Mouse (Mus musculus) ZHBTc4 (cell line): ENCODE data around the gene Pklr.
"Not testable (repeated sequence)": the region's sequence is repeated elsewhere in the genome, so short reads cannot be mapped to it uniquely, and the experiment has no call there.

Source experiments
- DNase-seq: peaks from one replicate; pipeline ENCODE4 v3.0.0-alpha.2; 2011; ENCODE audit warnings: low read depth, low spot score

Pklr gene

DNA sequence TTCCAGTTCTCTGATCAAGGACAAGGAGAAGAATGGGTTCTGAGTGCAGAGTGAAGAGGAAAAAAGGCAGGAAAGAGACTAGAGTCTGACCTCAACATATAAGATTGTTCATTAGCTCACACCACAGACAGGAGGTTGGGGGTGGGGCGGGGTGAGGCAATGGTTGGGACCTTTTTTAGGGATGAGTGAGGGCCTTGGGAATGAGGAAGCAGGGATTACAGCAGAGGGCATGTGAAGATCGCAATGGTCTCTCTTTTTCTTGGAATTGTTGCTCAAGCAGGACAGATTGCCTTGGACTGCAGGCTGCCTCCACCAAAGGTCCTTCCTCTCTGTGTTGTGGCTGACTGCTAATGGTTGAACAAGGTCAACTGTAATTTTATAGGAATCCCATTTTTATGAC is 12.6 kb upstream of the Pklr start:
- no peak for DNase-seq

DNA sequence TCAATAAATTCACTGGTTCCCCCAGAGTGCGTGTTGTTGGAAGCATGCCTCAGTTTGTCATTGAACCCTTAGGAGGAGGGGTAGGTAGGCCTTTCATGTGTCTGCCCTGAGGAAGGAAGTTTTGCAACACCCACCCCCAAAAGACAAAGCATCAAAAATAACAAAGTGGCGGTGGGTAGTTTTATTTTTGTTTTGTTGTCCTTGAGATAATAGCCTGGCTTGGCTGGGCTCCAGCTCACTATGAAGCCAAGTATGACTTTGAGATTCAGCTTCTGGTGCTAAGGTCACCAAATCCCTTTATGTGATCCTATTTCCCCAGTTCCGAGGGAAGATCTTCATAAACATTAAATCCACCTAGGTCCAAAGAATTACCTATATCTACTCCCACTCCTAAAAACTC is 11.7 kb upstream of the Pklr start:
- no peak for DNase-seq

DNA sequence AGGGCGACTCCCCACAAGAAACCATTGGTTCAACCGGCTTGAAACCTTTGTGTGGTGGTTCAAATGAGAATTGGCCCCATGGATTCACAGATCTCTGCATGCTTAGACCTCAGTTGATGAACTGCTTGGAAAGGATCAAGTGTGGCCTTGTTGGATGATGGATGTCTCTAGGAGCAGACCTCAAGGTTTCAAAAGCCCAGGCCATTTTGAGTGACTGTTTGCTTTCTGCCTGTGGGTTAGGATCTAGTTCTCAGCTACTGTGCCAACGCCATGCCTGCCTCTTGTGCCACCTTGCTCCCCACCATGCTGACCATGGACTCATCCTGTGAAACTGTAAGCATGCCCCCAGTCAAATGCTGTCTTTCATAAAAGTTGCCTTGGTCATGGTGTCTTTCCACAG is 10.0 kb upstream of the Pklr start:
- no peak for DNase-seq

DNA sequence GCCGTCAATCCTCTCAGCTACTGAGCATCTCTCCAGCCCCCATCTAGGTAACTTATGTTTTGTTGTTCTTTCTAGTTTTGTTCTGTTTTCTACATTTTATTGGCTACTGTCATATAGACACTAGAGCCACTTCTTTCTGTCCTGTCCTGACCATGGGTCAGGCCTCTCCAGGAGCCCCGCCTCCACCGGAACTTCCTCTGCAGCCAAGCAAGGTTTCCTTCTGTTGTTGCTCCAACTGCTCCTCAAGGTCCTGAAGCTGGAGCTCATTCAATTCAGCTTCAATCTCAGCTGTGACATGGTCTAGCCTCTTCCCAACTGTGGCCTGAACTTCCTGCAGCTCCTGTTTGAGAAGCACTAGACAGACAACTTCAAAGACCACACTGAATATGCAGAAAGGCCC is 6.0 kb upstream of the Pklr start:
- no peak for DNase-seq

DNA sequence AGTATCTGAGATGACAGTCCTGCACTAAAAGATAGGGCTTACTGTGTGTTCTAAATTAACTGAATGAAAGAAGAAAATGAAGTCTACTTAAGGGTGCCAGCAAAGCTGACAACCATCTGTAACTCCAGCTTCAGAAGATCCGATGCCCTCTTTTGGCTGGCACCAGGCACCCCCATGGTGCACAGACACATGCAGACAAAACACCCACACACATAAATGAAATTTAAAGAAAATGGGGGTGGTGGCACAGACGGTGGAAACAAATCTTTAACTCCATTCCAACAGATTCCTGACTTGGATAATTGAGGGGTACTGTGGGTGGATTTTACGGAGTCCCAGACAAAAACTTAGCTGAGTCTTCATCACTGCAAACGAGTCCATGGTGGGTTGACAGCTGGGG is 4.1 kb upstream of the Pklr start:
- DNase-seq = no peak

DNA sequence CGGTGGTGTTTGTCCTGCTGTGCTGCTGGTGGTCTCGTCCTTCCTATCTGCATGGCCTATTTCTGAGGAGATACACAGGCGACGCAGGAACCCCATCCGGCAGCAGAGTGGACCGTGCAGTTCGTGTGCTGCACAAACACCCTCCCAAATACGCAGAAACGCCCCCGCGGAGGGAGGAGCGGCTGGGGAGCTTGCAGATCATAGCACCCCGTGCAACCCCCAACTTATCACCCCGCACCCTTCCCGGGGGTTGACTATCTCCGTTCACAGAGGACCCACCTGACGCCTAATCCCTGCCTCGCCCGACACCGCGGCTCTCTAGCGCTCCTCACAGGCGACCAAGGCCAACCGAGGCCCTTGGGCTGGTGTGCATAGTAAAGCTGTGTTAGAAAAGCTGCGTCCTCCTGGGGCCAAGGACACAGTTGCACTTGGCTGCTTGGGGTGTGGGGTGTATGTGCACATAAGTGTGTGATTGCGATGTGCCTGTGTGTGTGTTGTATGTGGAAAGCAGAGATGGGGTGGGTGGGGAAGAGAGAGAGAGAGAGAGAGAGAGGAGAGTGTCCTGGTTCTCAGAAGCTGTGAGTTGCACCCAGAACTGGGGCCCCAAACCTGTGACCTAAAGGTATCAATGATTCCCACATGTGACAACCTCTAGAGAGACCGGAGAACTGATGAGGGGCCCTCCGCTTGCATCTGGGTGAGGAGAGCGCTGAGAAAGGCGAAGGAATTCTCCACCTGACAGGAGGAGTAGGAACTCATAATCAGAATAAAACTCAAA is 3.5 kb upstream of the Pklr start:
- DNase-seq = no peak

DNA sequence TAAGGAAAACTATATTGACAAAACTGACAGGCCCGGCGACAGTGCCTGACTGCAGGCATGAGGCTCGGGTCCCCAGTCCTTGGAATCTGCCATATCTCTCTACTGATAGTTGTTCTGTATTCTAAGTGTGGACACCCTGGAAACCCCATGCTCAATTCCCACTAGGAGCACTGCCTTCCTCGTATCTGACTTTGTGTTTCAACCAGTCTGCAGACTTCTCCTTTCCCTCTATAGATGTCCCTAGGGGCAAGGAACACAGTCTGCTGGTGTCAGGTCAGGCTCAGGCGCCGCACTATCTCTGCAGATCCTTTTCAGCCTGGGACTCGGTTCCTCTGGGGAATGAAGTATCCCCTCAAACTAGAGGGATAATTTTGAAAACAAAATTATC is 2.9 kb upstream of the Pklr start:
- DNase-seq = no peak

DNA sequence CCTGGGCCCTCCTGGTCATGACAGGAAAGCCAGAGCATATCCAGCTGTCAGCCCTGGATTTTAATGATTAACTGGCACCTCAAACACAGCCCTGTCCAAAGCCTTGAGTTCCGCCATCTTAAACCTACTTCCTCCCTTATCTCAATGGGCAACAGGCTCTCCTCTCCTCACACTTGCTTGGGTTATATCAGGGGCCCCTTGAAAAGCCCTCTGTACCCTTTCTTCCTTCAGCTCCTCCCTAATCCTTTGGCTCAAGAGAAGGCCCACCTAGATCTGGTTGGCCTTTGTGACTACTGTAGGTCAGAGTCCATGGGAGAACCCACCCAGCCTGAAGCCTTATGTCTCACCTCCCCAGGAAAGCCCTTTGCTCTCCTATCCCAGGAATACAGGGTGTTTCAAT is 2.2 kb upstream of the Pklr start:
- no peak for DNase-seq

DNA sequence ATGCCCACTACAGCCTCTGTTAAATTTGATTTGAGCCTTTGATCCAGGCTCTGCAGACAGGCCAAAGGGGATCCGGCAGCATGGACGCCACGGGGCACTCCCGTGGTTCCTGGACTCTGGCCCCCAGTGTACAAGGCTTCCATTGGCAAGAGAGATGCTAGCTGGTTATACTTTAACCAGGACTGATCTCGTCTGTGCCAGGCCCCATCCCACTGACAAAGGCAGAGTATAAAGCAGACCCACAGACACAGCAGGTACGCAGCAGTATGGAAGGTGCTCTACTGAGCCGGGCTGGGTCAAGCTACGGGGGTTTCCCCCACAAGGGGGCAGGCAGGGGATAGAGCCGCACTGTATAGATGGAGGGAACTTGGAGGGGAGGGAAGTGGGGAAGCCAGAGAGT is 423 bp downstream of the Pklr start:
- peak; percentile 80 for DNase-seq

DNA sequence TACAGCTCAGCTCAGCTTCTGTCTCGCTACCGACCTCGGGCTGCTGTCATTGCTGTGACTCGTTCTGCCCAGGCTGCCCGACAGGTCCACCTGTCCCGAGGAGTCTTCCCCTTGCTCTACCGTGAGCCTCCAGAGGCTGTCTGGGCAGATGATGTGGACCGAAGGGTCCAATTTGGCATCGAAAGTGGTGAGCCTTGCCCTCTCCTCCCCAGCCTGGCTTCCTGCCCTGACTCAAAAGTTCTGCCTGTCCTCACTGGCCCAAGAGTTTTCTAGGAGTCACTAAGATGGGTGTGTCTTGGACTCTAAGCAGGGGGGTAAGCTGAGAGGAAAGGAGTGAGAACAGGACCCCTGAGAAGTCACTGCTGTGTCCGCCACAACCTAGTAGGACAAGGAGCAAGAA is 8.9 kb downstream of the Pklr start:
- no peak for DNase-seq

DNA sequence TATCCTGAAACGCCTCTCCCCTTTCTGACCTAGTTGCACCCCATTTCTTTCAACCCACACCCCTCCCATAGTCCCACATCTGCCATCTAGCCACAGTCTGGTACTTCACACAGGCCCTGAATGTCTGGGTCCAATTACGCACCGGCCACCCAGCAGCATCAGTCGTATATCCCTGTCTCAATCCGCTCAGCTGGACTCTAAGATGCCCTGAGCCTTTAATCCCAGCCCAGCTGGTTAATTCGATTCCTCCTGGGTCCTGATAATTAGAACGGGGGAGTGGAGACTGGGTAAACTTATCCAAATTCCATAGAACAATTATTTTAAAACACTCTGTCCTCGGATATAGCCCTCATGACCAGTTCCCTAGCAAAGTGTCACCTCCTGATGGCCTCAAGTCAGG is 9.6 kb downstream of the Pklr start:
- no peak for DNase-seq

DNA sequence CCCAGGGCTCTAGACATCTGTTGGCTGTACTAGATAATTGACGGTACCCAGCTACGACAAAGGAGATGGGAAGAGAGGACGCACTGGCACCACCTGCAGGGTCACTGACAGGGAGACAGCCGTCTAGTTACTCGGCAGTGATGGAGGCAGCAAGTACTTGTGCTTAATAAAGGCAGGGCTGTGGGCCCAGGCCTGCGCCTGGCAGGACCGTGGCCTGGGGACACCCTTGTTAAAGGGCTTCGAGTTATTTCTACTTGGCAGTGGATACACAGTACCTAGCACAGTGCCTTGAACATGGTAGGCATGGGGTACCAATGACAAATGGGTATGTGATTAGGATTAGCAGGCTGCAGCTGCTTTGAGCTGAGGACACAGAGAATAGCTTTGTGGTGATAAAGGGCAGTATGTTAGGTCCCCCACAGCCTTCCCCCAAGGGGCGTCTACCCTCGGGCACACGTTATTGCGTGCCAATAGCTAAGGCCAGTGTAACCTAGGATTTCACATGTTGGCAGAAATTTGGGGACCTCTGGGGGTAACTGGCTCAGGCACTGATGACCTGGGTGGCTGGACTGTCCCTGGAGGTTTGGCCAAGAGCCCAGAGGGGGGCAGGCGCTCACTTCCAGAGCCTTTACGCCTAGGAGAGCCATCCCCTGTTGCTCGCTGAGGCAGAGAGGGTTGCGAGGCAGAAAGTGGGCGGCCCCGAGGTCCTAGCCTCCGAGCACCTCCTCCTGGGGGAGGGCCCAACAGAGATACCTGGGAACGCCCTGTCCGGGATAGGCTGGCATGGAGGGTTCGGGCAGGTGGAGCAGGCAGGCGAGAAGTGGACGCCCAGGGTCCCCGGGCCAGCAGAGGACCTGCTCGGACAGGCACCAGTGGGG is 11.4 kb downstream of the Pklr start:
- DNase-seq = peak; percentile 55

DNA sequence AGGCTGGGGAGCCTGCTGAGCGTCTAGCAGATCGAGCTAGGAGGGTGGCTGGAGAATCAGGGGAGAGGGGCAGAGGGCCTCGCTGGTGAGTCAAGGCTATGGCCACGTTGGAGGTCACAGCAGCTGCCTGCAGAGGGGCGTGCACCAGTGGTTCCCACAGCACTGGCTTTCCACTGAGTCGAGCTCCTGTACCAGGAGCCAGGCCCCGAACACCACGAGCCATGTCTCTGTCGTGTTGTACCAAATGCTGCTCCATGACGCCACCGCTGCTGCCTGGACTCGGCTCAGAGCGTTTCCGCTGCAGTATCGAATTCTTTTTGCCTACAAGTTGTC is 12.0 kb downstream of the Pklr start:
- DNase-seq = no peak

DNA sequence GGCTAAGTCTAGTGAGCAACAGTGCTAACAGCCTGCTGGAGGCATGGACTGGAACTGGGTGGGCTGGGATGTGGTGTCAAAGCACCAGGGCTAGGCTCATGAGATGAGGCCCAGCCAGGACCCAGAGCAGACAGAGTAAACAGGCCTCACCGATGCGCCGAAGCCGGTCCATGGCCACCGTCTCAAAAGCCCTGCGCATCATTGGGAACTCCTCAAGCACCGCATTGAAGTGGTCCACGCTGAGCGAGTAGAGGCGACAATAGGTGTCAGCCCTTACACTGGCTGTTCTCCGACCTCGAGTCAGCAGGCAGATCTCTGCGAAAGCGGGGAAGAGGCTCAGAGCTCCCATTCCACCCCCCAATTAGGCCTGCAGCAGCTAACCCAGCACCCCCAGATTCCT is 12.6 kb downstream of the Pklr start:
- DNase-seq = no peak

DNA sequence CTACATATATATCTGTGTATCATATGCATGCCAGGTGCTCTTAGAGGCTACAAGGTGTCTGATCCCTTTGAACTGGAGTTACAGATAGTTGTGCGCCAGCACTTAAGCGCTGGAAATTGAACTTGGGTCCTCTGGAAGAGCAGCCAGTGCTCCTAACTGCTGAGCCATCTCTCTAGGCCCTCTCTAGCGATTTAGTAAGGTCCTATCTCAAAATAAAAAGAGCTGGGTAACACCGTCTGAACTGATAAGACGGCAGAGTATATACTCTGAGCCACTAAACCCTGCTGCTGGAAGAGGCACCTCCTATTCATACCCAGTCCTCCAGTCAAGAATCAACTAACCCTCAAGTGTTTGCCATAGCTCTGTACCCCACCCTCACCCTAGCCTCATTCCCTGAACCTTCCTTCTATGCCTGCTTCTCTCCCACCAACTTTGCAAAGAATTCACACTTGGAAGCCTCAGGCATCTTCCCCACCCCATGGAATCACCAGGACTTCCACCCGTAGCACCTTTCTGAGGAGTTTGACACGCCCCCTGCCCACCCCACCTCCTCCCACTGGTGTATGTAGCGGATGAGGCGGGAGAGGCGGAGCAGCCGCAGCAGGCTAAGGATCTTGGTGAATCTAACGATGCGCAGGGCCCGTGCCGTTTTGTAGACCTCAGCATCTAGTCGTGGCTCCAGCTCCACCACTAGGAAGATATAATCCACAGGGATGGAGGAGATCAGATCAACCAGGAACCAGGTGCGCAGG is 16.3 kb downstream of the Pklr start:
- peak; percentile 79 for DNase-seq

DNA sequence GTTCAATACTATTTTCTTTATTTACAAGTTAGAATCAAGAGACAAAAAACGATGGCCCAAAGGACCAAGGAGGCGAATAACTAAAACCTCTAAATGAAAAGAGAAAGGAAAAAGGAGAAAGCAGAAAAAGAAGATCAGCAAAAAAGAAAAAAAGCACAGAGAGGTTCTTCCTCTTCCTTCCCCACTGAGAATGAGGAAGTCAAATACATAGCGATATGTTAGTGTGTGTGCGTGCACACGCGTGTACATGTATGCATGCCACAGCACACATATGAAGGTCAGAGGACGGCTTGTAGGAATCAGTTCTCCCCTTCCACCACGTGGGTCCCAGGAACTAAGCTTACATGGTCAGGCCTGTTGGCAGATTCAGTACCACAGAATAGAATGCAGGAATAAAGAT is 21.0 kb downstream of the Pklr start:
- DNase-seq = no peak

DNA sequence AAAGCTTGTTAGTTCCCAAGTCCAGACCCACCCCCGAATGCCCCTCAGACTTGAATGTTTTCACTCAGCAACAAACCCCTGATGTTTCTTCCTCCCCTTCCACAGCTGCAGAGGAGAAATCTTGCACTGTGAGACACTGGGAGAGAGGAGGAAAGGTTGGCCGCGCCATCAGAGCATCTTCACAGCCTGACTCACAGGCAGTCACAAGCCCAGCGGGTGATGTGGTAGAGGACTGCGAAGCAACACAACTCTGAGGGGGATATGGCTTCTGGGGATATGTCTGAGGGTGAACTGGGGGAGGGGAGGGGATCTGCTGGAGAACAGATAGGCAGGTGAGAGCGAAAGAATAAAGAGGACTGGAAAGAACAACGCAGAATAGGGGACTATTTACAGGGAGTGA is 22.7 kb downstream of the Pklr start:
- DNase-seq = no peak

DNA sequence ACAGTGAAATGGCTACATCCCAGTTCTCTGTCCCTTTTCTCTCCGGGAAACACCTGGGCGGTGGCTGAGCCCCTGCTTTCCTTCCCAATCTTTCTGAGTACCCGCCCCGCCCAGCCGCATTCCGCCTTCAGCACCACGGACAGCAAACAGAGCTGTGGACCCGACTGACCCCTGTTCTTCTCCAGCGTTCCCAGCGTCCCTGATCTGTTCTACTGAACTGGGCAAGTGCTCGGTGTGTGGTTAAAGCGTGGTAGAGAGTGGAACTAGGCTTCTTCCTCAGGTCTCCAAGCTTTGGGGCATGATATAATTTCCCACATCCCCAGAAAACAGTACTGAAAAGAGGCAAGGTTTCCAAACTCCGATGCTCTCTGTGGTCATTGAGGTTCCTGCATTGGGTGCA is 23.3 kb downstream of the Pklr start:
- peak; percentile 84 for DNase-seq

DNA sequence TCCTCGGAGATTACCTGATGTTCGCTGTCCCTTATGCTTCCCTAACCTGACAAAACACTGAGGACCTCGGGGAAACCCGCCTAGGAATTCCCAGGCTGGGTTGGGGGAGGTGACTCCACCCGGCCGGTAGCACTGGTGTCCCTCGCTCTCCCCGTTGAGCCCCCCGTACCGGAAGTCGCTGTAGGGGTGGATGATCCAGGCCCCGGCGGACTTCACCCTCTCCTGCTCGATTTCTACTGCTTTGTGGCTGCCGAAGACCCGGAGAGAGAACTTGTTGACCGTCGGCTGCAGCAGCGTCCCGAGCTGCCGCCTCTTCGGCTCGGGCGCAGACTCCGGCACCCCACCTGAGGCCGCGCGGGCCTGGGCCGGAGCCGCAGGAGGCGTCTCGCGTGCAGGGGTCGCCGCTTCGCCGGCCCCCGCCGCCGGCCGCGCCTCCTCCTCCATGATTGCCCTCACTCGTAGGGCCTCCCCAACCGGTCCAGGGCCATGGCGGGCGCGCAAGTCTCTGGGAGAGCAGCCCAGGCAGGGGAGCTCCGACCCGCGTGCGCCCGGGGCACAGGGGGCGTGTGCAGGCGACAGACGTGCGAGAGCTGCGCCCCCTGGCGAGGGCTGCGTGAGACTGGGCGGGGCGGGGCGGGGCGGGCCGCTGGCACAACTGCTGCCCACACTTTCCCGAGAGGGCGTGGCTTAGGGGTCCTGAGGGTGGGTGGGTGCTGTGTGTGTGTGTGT is 23.8 kb downstream of the Pklr start, which contains the start of gene Hcn3:
Hcn3 (minus strand) TSS at position 581 of the 729 bp plus-strand sequence.
- DNase-seq = peak; percentile 95

DNA sequence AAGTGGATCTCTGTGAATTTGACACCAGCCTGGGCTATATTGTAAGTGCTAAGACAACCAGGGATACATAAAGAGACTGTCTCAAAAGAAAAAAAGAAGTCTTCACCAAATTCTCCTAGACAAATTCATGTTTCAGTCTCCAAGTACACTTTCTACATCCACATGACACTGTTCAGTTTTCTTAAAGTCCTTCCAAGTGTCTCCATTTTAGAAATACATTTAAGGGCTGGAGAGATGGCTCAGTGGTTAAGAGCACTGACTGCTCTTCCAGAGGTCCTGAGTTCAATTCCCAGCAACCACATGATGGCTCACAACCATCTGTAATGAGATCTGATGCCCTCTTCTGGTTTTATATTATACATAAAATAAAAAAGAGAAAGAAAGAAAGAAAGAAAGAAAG is 25.3 kb downstream of the Pklr start:
- not testable (repeated sequence) for DNase-seq

DNA sequence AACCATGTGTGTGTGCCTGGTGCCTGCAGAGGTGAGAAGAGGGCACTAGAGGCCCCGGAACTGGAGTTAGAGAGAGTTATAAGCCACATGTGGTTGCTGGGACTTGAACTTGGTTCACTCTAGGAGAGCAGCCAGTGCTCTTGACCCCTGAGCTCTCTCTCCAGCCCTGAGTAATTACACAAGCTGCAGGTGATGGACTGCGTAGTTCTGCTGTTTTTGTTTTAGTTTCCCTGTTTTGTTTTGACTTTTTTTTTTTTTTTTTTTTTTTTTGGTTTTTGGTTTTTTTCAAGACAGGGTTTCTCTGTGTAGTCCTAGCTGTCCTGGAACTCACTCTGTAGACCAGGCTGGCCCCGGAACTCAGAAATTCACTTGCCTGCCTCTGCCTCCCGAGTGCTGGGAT is 25.8 kb downstream of the Pklr start:
- DNase-seq = no peak

DNA sequence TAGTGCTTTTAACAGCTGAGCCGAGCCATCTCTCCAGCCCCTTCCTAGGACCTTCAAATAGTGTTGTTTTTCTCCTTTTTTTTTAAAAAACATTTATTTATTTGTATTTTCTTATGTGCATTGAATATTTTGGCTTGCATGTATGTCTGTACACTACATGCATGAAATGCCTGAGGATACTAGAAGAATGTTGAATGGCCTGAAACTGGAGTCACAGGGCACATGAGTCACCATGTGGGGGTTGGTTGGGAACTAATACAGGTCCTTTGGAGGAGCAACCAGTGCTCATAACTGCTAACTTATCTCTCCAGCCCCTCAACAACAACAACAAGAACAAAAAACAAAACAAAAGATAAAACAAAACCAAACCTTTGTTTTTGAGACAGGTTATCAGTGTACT is 27.2 kb downstream of the Pklr start:
- DNase-seq = no peak
